Comparison of ENCODE assay signal across 9 mouse cellular contexts in the genomic region with DNA sequence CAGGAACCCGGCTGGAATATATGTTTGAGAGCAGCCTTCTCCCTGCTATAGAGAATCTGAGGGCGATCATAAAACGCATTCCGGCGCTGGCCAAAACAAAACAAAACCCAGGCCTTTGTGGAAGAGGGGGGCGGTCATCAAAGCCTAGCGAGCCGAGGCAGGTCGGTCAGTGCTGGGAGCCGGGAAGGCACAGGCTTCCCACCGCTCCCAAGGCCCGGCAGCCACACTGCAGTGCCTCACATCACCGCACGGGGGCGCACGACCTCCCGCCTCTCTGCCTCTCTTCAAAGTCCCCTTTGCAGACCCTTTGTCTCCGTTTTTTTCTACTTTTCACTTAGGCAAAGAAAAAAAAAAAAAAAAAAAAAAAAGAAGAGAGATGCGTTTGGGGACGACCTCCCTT. TPM values are rescaled to one million over a fixed set of nuclear protein-coding genes. Genes with fewer than 3 reads are reported as not detected.
DNase-seq lines count a peak whose midpoint lies in the region; ATAC-seq lines count a peak whose summit lies in the region.
"Had no signal": no experiment of that assay in that cellular context is flagged by ENCODE, and none has a peak within 500 bp of the region (broad histone marks: within the 10 kb centered on the region; RNA-seq: fewer than 3 reads in every experiment).

No protein-coding gene starts in this region.

- H3K4me2 ChIP-seq in limb, embryonic 15.5 days, result peak overlapping the region; percentile 33

- no peaks in the 10 kb centered on the region for H3K9me3 ChIP-seq in limb, embryonic 15.5 days
- H3K9me3 ChIP-seq: megakaryocyte, embryonic 14.5 days had no signal

- WGBS in limb, embryonic 15.5 days, result 1% methylated on average over 20 of the region's 20 CpGs

- peak; percentile 91 for DNase-seq in heart, adult 11 months
- no peak for DNase-seq in heart, adult 8-10 months (ENCODE audit: low spot score)
- DNase-seq in cerebellum, postnatal 36 days, result peak; percentile 55 to 56
- peak; percentile 80 for DNase-seq in gastrocnemius, postnatal 10 days
- peak; percentile 70 for DNase-seq in kidney, adult 18-20 months
- peak; percentile 17 for DNase-seq in naive thymus-derived CD4-positive, alpha-beta T cell, adult 2 months (ENCODE audit: low read depth)
- peak; percentile 19 to 20 for DNase-seq in thymus, adult 18-20 months

- H3K9ac ChIP-seq in limb, embryonic 15.5 days, result no peak overlapping the region

- H3K27me3 ChIP-seq in limb, embryonic 15.5 days, result no peaks in the 10 kb centered on the region

- no peak for ATAC-seq in limb, embryonic 15.5 days (ENCODE audit: insufficient number of reproducible peaks, low FRiP score, low TSS enrichment, low read depth)

- H3K4me1 ChIP-seq in limb, embryonic 15.5 days, result peaks cover 14% of the 10 kb centered on the region
- H3K4me1 ChIP-seq: megakaryocyte, embryonic 14.5 days had no signal

- no peak overlapping the region for H3K27ac ChIP-seq in limb, embryonic 15.5 days

- no peak overlapping the region for H3K4me3 ChIP-seq in limb, embryonic 15.5 days
- H3K4me3 ChIP-seq: megakaryocyte, embryonic 14.5 days had no signal

- H3K36me3 ChIP-seq in limb, embryonic 15.5 days, result no peaks in the 10 kb centered on the region

RNA-seq across cellular contexts. Expression of a gene that starts 23.8 kb away (rescaled TPM):
- not detected for total RNA-seq in heart, adult 8-10 months (2022)
- total RNA-seq in gastrocnemius, postnatal 10 days (2021), result under 1 TPM; 0.12 to 0.16 TPM
- 177 and 186 TPM in 2 replicates for polyA plus RNA-seq in limb, embryonic 15.5 days (2015; fragmentation: Nextera tagmentation; extraction: Ambion mirVana)

RNA-seq across cellular contexts. Expression of a gene that starts 47.2 kb away (rescaled TPM):
- 10 to 100 TPM in 1 of 4 experiments, 1 to 10 TPM in 3; 8.9 to 10.2 (median 9.0) TPM for total RNA-seq in heart, adult 8-10 months (2022)
- total RNA-seq in gastrocnemius, postnatal 10 days (2021), result 10 to 100 TPM; 26.2 to 34.2 TPM
- 78.4 and 102 TPM in 2 replicates for polyA plus RNA-seq in limb, embryonic 15.5 days (2015; fragmentation: Nextera tagmentation; extraction: Ambion mirVana)
